ENCODE assay signal across 8 mouse cellular contexts in genomic region chr13:83517660-83518609, GRCm38 (mm10). TPM values are rescaled to one million over a fixed set of nuclear protein-coding genes. Genes with fewer than 3 reads are reported as not detected.
DNase-seq lines count a peak whose midpoint lies in the region; ATAC-seq and TF ChIP-seq lines count a peak whose summit lies in the region.

No protein-coding gene starts in this region.

- peak overlapping the region; percentile 78 for H3K27ac ChIP-seq in forebrain, embryonic 12.5 days
- peak overlapping the region; percentile 78 for H3K27ac ChIP-seq in heart, embryonic 15.5 days
- H3K27ac ChIP-seq in liver, embryonic 13.5 days: peak overlapping the region; percentile 47

- H3K9ac ChIP-seq in forebrain, embryonic 12.5 days: peak overlapping the region; percentile 65
- H3K9ac ChIP-seq in heart, embryonic 15.5 days: peak overlapping the region; percentile 66
- H3K9ac ChIP-seq in liver, embryonic 13.5 days: peak overlapping the region; percentile 59

- under 1% methylated on average over 21 of the region's 27 CpGs for WGBS in forebrain, embryonic 12.5 days
- WGBS in heart, embryonic 15.5 days: under 1% methylated on average over 26 of the region's 27 CpGs
- under 1% methylated on average over 26 of the region's 27 CpGs for WGBS in liver, embryonic 13.5 days (ENCODE audit: insufficient replicate concordance)

- H3K27me3 ChIP-seq in E14TG2a.4 (ENCODE audit: insufficient read depth, low read length): peaks cover 27% of the 10 kb centered on the region
- H3K27me3 ChIP-seq in forebrain, embryonic 12.5 days: no peaks in the 10 kb centered on the region; the same call in 1 of the 2 replicates
- H3K27me3 ChIP-seq in heart, embryonic 15.5 days: no peaks in the 10 kb centered on the region
- no peaks in the 10 kb centered on the region for H3K27me3 ChIP-seq in liver, embryonic 13.5 days

- no peak for TF ChIP-seq CTCF in E14TG2a.4 (conservative IDR thresholded peaks at IDR 0.05; ENCODE audit: low read length)

- peak overlapping the region; percentile 67 for H3K4me2 ChIP-seq in forebrain, embryonic 12.5 days
- H3K4me2 ChIP-seq in heart, embryonic 15.5 days: peak overlapping the region; percentile 73
- peak overlapping the region; percentile 74 for H3K4me2 ChIP-seq in liver, embryonic 13.5 days

- no peaks in the 10 kb centered on the region for H3K36me3 ChIP-seq in E14TG2a.4 (ENCODE audit: insufficient read depth, low read length)
- H3K36me3 ChIP-seq in forebrain, embryonic 12.5 days (replicated peaks): no peaks in the 10 kb centered on the region
- H3K36me3 ChIP-seq in heart, embryonic 15.5 days: no peaks in the 10 kb centered on the region
- no peaks in the 10 kb centered on the region for H3K36me3 ChIP-seq in liver, embryonic 13.5 days

- peaks cover 10% of the 10 kb centered on the region for H3K4me1 ChIP-seq in E14TG2a.4 (replicated peaks; ENCODE audit: low read depth, low read length)
- H3K4me1 ChIP-seq in forebrain, embryonic 12.5 days: no peaks in the 10 kb centered on the region; the same call in 1 of the 2 replicates
- peaks cover 7% of the 10 kb centered on the region for H3K4me1 ChIP-seq in heart, embryonic 15.5 days (replicated peaks)
- H3K4me1 ChIP-seq in liver, embryonic 13.5 days (replicated peaks): peaks cover 11% of the 10 kb centered on the region

- peak overlapping the region; percentile 68 for H3K4me3 ChIP-seq in E14TG2a.4 (replicated peaks; ENCODE audit: low read length)
- peak overlapping the region; percentile 52 for H3K4me3 ChIP-seq in forebrain, embryonic 12.5 days (replicated peaks)
- H3K4me3 ChIP-seq in heart, embryonic 15.5 days: peak overlapping the region; percentile 62
- H3K4me3 ChIP-seq in liver, embryonic 13.5 days (replicated peaks): peak overlapping the region; percentile 53

- peak; percentile 76 for DNase-seq in kidney, postnatal 10 days
- DNase-seq in liver, embryonic 13.5 days: peak; percentile 54
- peak; percentile 81 for DNase-seq in neural tube, embryonic 10.5 days (ENCODE audit: extremely low spot score, low spot score)
- peak; percentile 81 for DNase-seq in telencephalon, adult 2 months (ENCODE audit: low read depth, low spot score)

- H3K9me3 ChIP-seq in E14TG2a.4 (ENCODE audit: low read length): no peaks in the 10 kb centered on the region
- H3K9me3 ChIP-seq in forebrain, embryonic 12.5 days: no peaks in the 10 kb centered on the region
- H3K9me3 ChIP-seq in heart, embryonic 15.5 days (replicated peaks): no peaks in the 10 kb centered on the region
- H3K9me3 ChIP-seq in liver, embryonic 13.5 days (replicated peaks): no peaks in the 10 kb centered on the region

- peak; percentile 80 for ATAC-seq in cerebellum, adult (ENCODE audit: insufficient number of reproducible peaks, low FRiP score, low TSS enrichment)
- peak; percentile 91 for ATAC-seq in forebrain, embryonic 12.5 days (ENCODE audit: low FRiP score)
- ATAC-seq in heart, embryonic 15.5 days (replicated peaks; ENCODE audit: insufficient number of reproducible peaks, insufficient read depth, low FRiP score, low read depth): peak; percentile 86
- peak; percentile 95 for ATAC-seq in liver, embryonic 13.5 days (ENCODE audit: low read depth)

RNA-seq across cellular contexts. Expression of gene Mef2c, which starts 14.1 kb away (rescaled TPM):
- polyA plus RNA-seq in forebrain, embryonic 12.5 days (2016; fragmentation: Nextera tagmentation; extraction: Ambion mirVana): 29.4 and 33.3 TPM in 2 replicates
- 88.9 and 98.0 TPM in 2 replicates for polyA plus RNA-seq in heart, embryonic 15.5 days (2015; fragmentation: Nextera tagmentation; extraction: Ambion mirVana)
- 15.4 and 21.7 TPM in 2 replicates for polyA plus RNA-seq in liver, embryonic 13.5 days (2015; fragmentation: Nextera tagmentation; extraction: Ambion mirVana)

Comparison
In these comparisons a context has a peak if more than half of its experiments do, and no peak if none do; other contexts are left out.
1. Peak in every context shown above with its lines: DNase-seq, ATAC-seq, H3K4me3 ChIP-seq and H3K27ac ChIP-seq.